Mouse (Mus musculus): Measurements from ENCODE around the gene Gbx2. TPM values are rescaled to one million over a fixed set of nuclear protein-coding genes. Genes with fewer than 3 reads are reported as not detected.

The Gbx2 gene
- total RNA-seq, 2 experiments from 2014 or later = not detected

- ATAC-seq (replicated peaks; ENCODE audit: low FRiP score, poor library complexity, severe bottlenecking) = no peak
Observed at GRCm38 (mm10) chr1:89919206-89919605, 11.8 kb downstream of the Gbx2 start.

GRCm38 (mm10) chr1:89918111-89918510, 12.9 kb downstream of the Gbx2 start:
- ATAC-seq (replicated peaks; ENCODE audit: low FRiP score, poor library complexity, severe bottlenecking) = no peak

- no peak for ATAC-seq (replicated peaks; ENCODE audit: low FRiP score, poor library complexity, severe bottlenecking)
Observed at GRCm38 (mm10) chr1:89913611-89914010, 17.4 kb downstream of the Gbx2 start.

GRCm38 (mm10) chr1:89912392-89912791, 18.6 kb downstream of the Gbx2 start:
- ATAC-seq (replicated peaks; ENCODE audit: low FRiP score, poor library complexity, severe bottlenecking) = no peak

GRCm38 (mm10) chr1:89909796-89910195, 21.2 kb downstream of the Gbx2 start:
- no peak for ATAC-seq (replicated peaks; ENCODE audit: low FRiP score, poor library complexity, severe bottlenecking)

GRCm38 (mm10) chr1:89902641-89903040, 28.3 kb downstream of the Gbx2 start:
- ATAC-seq (replicated peaks; ENCODE audit: low FRiP score, poor library complexity, severe bottlenecking) = no peak

- ATAC-seq (replicated peaks; ENCODE audit: low FRiP score, poor library complexity, severe bottlenecking) = no peak
Observed at GRCm38 (mm10) chr1:89902236-89902635, 28.7 kb downstream of the Gbx2 start.

GRCm38 (mm10) chr1:89901381-89901780, 29.6 kb downstream of the Gbx2 start:
- no peak for ATAC-seq (replicated peaks; ENCODE audit: low FRiP score, poor library complexity, severe bottlenecking)

- no peak for ATAC-seq (replicated peaks; ENCODE audit: low FRiP score, poor library complexity, severe bottlenecking)
Observed at GRCm38 (mm10) chr1:89899761-89900445, 31.1 kb downstream of the Gbx2 start.

GRCm38 (mm10) chr1:89899036-89899435, 31.9 kb downstream of the Gbx2 start:
- no peak for ATAC-seq (replicated peaks; ENCODE audit: low FRiP score, poor library complexity, severe bottlenecking)

GRCm38 (mm10) chr1:89895801-89896200, 35.2 kb downstream of the Gbx2 start:
- ATAC-seq (replicated peaks; ENCODE audit: low FRiP score, poor library complexity, severe bottlenecking) = no peak

GRCm38 (mm10) chr1:89892281-89892680, 38.7 kb downstream of the Gbx2 start:
- no peak for ATAC-seq (replicated peaks; ENCODE audit: low FRiP score, poor library complexity, severe bottlenecking)

GRCm38 (mm10) chr1:89891400-89891799, 39.6 kb downstream of the Gbx2 start:
- ATAC-seq (replicated peaks; ENCODE audit: low FRiP score, poor library complexity, severe bottlenecking) = no peak

- ATAC-seq (replicated peaks; ENCODE audit: low FRiP score, poor library complexity, severe bottlenecking) = no peak
Observed at GRCm38 (mm10) chr1:89885696-89886095, 45.3 kb downstream of the Gbx2 start.

GRCm38 (mm10) chr1:89884335-89884734, 46.6 kb downstream of the Gbx2 start:
- ATAC-seq (replicated peaks; ENCODE audit: low FRiP score, poor library complexity, severe bottlenecking) = no peak

GRCm38 (mm10) chr1:89880834-89881233, 50.1 kb downstream of the Gbx2 start:
- no peak for ATAC-seq (replicated peaks; ENCODE audit: low FRiP score, poor library complexity, severe bottlenecking)

- no peak for ATAC-seq (replicated peaks; ENCODE audit: low FRiP score, poor library complexity, severe bottlenecking)
Observed at GRCm38 (mm10) chr1:89880193-89880592, 50.8 kb downstream of the Gbx2 start.

GRCm38 (mm10) chr1:89878496-89878895, 52.5 kb downstream of the Gbx2 start:
- no peak for ATAC-seq (replicated peaks; ENCODE audit: low FRiP score, poor library complexity, severe bottlenecking)

Data from erythroid progenitor cell, adult 5-6 weeks (primary cell).